Mouse (Mus musculus) heart, adult 2 months (tissue): ENCODE data around the gene Id1. TPM values are rescaled to one million over a fixed set of nuclear protein-coding genes. Genes with fewer than 3 reads are reported as not detected.
A peak's percentile ranks its signal among the peaks of the same experiment; 100 is the strongest.

ENCODE experiments used
- DNase-seq, 2 experiments: peaks; one replicate each; pipeline ENCODE4 v3.0.0; 2021
- H3K27ac ChIP-seq: fragments of 200-600 bp; 2 replicates; pipeline ENCODE4 v1.8.1; 2022
- H3K27me3 ChIP-seq: fragments of 200-500 bp; 2 replicates; pipeline ENCODE4 v1.6.1; 2012; ENCODE audit warnings: mild to moderate bottlenecking, low read length, inconsistent platforms, mixed read lengths; ENCODE audit not compliant: control insufficient read depth, insufficient read depth
- H3K36me3 ChIP-seq: fragments of 200-500 bp; 2 replicates; pipeline ENCODE4 v1.6.1; 2012; ENCODE audit warnings: low read length, inconsistent platforms; ENCODE audit not compliant: control insufficient read depth, insufficient read depth
- H3K4me1 ChIP-seq: fragments of 200-500 bp; 2 replicates; pipeline ENCODE4 v1.6.1; 2011; ENCODE audit warnings: low read length; ENCODE audit not compliant: control insufficient read depth, insufficient read depth
- H3K4me3 ChIP-seq: fragments of 200-600 bp; 2 replicates; pipeline ENCODE4 v1.8.1; 2022
- H3K79me2 ChIP-seq: fragments of 200-500 bp; replicated peaks from 2 replicates; pipeline ENCODE4 v1.6.1; 2012; ENCODE audit warnings: mild to moderate bottlenecking, inconsistent platforms, low read length, moderate library complexity, mixed read lengths; ENCODE audit not compliant: control insufficient read depth, insufficient read depth
- H3K9ac ChIP-seq: fragments of 200-500 bp; 2 replicates; pipeline ENCODE4 v1.6.1; 2012; ENCODE audit warnings: low read depth, mild to moderate bottlenecking, control low read depth, inconsistent platforms, low read length, mixed read lengths
- CTCF ChIP-seq: fragments of 200-600 bp; IDR thresholded peaks from 2 replicates; pipeline ENCODE4 v1.8.1; 2022; ENCODE audit warnings: antibody characterized with exemption, mild to moderate bottlenecking, moderate library complexity
- EP300 ChIP-seq: fragments of 200-500 bp; IDR thresholded peaks from 2 replicates; pipeline ENCODE4 v1.6.1; 2011; ENCODE audit warnings: low read depth, low read length, control low read depth; ENCODE audit not compliant: insufficient read depth
- POLR2A ChIP-seq: fragments of 200-500 bp; IDR thresholded peaks from 2 replicates; pipeline ENCODE4 v1.6.1; 2011; ENCODE audit warnings: mild to moderate bottlenecking, low read depth, low read length, control low read depth; ENCODE audit not compliant: insufficient read depth
- WGBS: fragments of 180-500 bp; shearing (Covaris S2); methylation state at CpG from one replicate; pipeline ENCODE4 v1.1.7; 2018; 5-methylcytosine and 5-hydroxymethylcytosine counted together
- intact Hi-C: fragments of 180-260 bp; cut with DNase I; formaldehyde crosslinking; loops from one replicate; pipeline ENCODE4 v1.15.1; 2025
- polyA plus RNA-seq: library from polyadenylated mRNA; depleted of rRNA; stranded (reverse); fragments of >200 nt; gene quantifications from 2 replicates; pipeline ENCODE4 v1.2.3, GENCODE M21; 2012
- total RNA-seq, 2 experiments: library from RNA; stranded (reverse); gene quantifications; 2 replicates each; pipeline ENCODE4 v1.2.3; 2021

Gene Id1
- total and polyA plus RNA-seq, 3 experiments = 56.5 to 113 (median 59.8) TPM

DNA sequence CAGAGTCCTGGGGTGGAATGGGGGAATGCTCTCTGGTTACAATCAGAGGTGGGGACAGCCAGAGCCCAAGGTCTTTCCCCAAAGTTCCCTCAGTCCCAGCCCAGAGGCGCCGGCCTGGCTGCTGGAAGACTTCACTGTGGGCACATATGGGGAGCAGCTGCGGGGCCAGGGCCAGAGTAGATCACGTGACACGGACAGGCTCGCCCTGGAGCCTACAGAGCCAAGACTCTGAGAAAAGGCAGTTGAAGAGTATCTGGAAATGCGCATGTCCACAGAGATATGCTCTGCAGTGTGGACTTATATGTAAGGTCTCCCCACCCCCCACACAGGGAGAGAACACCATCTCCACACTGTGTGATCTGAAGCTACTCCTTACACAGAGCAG lies 6.4 kb upstream of the Id1 start:
- Histone ChIP-seq H3K4me1 (peaks cover 26% of the 10 kb centered on the region), H3K27me3 (no peaks in the 10 kb centered on the region), H3K36me3 (no peaks in the 10 kb centered on the region), H3K27ac (peak overlapping the region; percentile 93), H3K79me2 (no peaks in the 10 kb centered on the region), H3K4me3 (no peak overlapping the region), H3K9ac (peak overlapping the region; percentile 34)
- TF ChIP-seq CTCF = no peak
- peak; percentile 44 for TF ChIP-seq POLR2A
- 0 out of 2 replicates have a peak, but pooled peaks have one; percentile 0 for TF ChIP-seq EP300
- DNase-seq = peak; percentile 77 to 84
- intact Hi-C loops = no loop called here
- WGBS = 7% methylated on average over 7 of the region's 7 CpGs

DNA sequence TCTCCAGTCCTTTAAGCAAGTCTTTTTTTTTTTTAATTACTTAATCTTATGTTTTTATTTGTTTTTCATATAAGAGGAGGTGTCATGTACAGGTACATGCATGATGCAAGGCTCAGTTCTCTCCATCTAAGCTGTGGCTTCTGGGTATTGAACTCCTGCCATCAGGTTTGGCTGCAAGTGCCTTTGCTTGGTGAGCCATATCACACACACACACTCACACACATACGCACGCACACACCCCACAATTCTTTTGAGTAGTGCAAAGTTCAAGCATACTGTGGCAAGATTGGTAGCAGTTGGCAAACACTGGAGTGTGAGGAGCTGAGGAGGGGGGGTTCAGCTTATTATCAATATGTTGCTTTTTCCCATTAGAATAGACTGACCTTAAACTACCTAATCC lies 2.9 kb upstream of the Id1 start:
- H3K36me3 ChIP-seq = no peaks in the 10 kb centered on the region
- 96% methylated on average over 2 of the region's 2 CpGs for WGBS
- no peak for DNase-seq
- no peak overlapping the region for H3K4me3 ChIP-seq
- no peak for TF ChIP-seq POLR2A
- TF ChIP-seq CTCF = no peak
- TF ChIP-seq EP300 = no peak
- intact Hi-C loops = no loop called here
- H3K4me1 ChIP-seq = peaks cover 20% of the 10 kb centered on the region
- H3K79me2 ChIP-seq = no peaks in the 10 kb centered on the region
- no peak overlapping the region for H3K9ac ChIP-seq
- H3K27me3 ChIP-seq = no peaks in the 10 kb centered on the region
- H3K27ac ChIP-seq = peak overlapping the region; percentile 54

DNA sequence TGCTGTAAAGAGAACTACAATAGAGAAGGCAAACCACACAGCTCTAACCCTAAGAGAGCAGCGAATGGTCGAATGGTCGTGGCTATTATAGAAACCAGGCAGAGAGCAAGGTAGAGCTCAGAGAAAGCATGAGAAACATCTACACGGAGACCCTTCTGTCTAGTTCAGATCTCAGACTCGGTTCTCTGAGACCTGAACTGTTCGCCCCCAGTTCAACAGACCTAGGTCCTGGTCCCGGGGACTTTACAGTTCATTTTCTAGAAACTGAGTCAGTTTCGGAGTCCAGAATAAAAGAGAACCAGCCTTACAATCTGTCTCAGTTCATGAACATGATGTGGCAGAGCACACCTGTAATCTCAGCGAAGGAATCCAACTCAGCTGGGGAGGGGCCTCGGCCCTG lies 1.6 kb upstream of the Id1 start:
- no peak for TF ChIP-seq EP300
- no peak for TF ChIP-seq CTCF
- no peak for TF ChIP-seq POLR2A
- 45% methylated on average over 10 of the region's 10 CpGs for WGBS
- Histone ChIP-seq H3K36me3 (no peaks in the 10 kb centered on the region), H3K4me3 (peak overlapping the region; percentile 0; the same call in 1 of the 2 replicates), H3K4me1 (peaks cover 11% of the 10 kb centered on the region), H3K27ac (peak overlapping the region; percentile 89), H3K9ac (peak overlapping the region; percentile 46), H3K27me3 (no peaks in the 10 kb centered on the region), H3K79me2 (no peaks in the 10 kb centered on the region)
- intact Hi-C loops = no loop called here
- DNase-seq = no peak

DNA sequence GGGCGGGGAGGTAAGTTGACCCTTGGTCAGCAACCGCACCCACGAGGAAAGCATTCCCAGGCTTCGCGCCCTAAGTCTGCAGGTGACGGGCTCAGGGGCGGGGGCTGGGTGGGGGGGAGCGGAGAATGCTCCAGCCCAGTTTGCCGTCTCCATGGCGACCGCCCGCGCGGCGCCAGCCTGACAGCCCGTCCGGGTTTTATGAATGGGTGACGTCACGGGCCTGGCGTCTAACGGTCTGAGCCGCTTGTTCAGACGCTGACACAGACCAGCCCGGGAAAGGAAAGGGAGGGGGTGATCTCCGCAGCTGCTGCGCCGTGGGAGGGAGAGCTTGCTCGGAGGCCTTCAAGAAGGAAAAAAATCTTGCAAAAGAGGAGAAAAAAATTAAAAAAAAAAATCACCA lies 1.1 kb upstream of the Id1 start:
- intact Hi-C loops = no loop called here
- H3K4me3 ChIP-seq = peak overlapping the region; percentile 63
- H3K27me3 ChIP-seq = no peaks in the 10 kb centered on the region
- peaks cover 9% of the 10 kb centered on the region for H3K4me1 ChIP-seq
- H3K36me3 ChIP-seq = no peaks in the 10 kb centered on the region
- under 1% methylated on average over 28 of the region's 28 CpGs for WGBS
- H3K9ac ChIP-seq = peak overlapping the region; percentile 58
- no peaks in the 10 kb centered on the region for H3K79me2 ChIP-seq
- peak; percentile 92 to 95 for DNase-seq
- H3K27ac ChIP-seq = peak overlapping the region; percentile 90
- TF ChIP-seq POLR2A (peak; percentile 88), EP300 (peak; percentile 93), CTCF (no peak)

DNA sequence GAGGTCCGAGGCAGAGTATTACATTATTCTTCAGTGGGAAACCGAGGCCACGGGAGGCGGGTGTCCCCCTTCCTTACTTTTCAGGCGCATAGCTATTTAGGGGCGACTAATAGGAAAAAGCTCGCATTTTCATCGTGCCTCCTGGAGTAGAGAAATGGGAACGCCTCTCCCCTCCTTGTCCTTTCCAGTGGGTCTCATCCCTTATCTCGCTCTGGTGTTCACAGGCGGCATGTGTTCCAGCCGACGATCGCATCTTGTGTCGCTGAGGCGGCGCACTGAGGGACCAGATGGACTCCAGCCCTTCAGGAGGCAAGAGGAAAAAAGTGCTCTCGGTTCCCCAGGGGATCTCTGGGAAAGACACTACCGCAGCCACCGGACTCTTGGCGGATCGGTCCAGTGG lies 697 bp downstream of the Id1 start:
- WGBS = 4% methylated on average over 22 of the region's 22 CpGs
- Histone ChIP-seq H3K4me3 (peak overlapping the region; percentile 63), H3K4me1 (peaks cover 11% of the 10 kb centered on the region), H3K79me2 (no peaks in the 10 kb centered on the region), H3K27me3 (no peaks in the 10 kb centered on the region), H3K27ac (peak overlapping the region; percentile 90), H3K36me3 (no peaks in the 10 kb centered on the region), H3K9ac (peak overlapping the region; percentile 98)
- DNase-seq = peak; percentile 51 to 65
- intact Hi-C loops = loop anchor here (1.0 kb wide), 2 partner anchors 12 to 50 kb away; no protein-coding TSS in a partner anchor
- TF ChIP-seq POLR2A = 0 out of 2 replicates have a peak, but pooled peaks have one; percentile 16
- TF ChIP-seq CTCF = no peak
- TF ChIP-seq EP300 = no peak

DNA sequence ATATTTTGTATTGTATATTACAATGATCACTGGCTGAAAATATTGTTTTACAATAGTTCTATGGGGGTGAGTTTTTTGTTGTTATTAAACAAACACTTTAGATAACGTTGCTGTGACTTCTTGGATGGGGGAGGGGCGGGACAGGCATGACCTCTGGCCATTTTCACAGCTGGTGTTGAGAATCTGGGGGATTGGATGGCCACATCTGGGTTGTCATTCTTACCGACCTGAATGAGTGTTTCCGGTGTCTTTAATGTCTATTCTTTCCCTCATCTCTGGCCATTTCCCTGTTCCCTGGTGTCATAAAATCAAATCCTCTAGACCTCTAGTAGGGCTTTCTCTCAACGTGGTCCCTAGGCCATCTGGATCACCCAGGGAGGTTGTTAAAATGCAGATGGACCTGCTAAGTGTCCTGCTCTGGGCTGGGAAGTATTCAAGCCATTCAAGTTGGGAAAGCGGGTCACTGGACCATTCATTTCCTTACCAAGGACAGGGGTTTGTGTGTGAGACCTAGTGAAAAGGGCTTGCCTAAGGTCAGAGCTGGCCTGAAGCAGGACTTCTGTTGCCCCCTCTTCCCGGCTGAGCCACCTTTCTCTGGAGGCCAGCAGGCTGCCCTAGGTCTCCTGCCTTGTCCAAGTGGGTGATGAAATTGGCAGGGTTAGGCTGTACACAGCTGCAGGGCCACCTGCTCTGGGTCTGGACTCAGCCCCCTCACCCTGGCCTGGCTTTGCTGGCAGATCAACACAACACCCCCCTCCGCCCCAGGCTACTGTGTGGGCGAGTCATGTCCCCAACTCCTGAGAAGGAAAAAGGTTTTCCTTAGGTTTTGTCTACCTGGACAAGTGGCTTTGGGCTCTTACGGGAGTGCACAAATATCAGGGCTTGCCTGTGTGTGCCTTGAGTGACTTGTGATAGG lies 1.5 kb downstream of the Id1 start:
- WGBS = 25% methylated on average over 10 of the region's 10 CpGs
- peak overlapping the region; percentile 68 for H3K9ac ChIP-seq
- H3K4me1 ChIP-seq = peaks cover 14% of the 10 kb centered on the region
- peak; percentile 47 to 65 for DNase-seq
- no peaks in the 10 kb centered on the region for H3K27me3 ChIP-seq
- H3K36me3 ChIP-seq = no peaks in the 10 kb centered on the region; the same call in 1 of the 2 replicates
- peak overlapping the region; percentile 90 for H3K27ac ChIP-seq
- 0 out of 2 replicates have a peak, but pooled peaks have one; percentile 23 for TF ChIP-seq EP300
- no peak for TF ChIP-seq CTCF
- intact Hi-C loops = loop anchor here (1.0 to 2.0 kb wide), 2 partner anchors 10 to 83 kb away; no protein-coding TSS in a partner anchor
- H3K79me2 ChIP-seq = no peaks in the 10 kb centered on the region
- peak overlapping the region; percentile 63 for H3K4me3 ChIP-seq
